ENCODE assay signal across 16 mouse cellular contexts in the genomic region with DNA sequence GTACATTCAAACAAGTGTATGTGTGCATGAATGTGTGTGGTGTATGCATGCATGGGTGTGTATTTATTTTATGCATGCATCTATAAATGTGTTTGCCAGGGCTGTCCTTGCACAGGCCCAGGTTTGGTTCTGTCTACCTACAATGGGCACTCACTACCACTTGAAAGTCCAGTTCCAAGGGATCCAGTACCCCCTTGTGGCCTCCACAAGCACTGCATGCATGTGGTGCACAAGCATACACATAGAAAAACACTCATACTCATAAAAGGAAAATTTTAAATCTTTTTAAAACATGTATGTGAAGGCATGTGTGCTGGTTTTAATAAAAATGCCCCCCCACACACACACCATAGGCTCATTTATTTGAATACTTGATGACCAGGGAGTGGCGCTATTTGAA. TPM values are rescaled to one million over a fixed set of nuclear protein-coding genes. Genes with fewer than 3 reads are reported as not detected.
DNase-seq lines count a peak whose midpoint lies in the region; ATAC-seq and TF ChIP-seq lines count a peak whose summit lies in the region.
"Had no signal": no experiment of that assay in that cellular context is flagged by ENCODE, and none has a peak within 500 bp of the region (broad histone marks: within the 10 kb centered on the region; RNA-seq: fewer than 3 reads in every experiment).

No protein-coding gene starts in this region.

- in situ Hi-C loops in ES-E14 (cut with MboI; ENCODE audit: low sequenced_read_pairs in 2 of 2, unreplicated experiment in 2 of 2), result no loop called here

- H3K9me3 ChIP-seq in lung, embryonic 14.5 days (ENCODE audit: low read depth, low read length), result no peaks in the 10 kb centered on the region; the same call in 1 of the 2 replicates
- no peaks in the 10 kb centered on the region for H3K9me3 ChIP-seq in ES-E14 (ENCODE audit: control insufficient read depth, insufficient read depth, low read depth, low read length)
- peaks cover 5% of the 10 kb centered on the region; the same call in 1 of the 2 replicates for H3K9me3 ChIP-seq in embryonic facial prominence, embryonic 10.5 days
- H3K9me3 ChIP-seq: kidney, embryonic 15.5 days; stomach, embryonic 15.5 days had no signal

- no peaks in the 10 kb centered on the region for H3K27me3 ChIP-seq in lung, embryonic 14.5 days (ENCODE audit: insufficient read depth, low read length)
- H3K27me3 ChIP-seq in embryonic facial prominence, embryonic 10.5 days (replicated peaks; ENCODE audit: low read depth, poor library complexity, severe bottlenecking), result peaks cover 3% of the 10 kb centered on the region; the same call in 1 of the 2 replicates
- H3K27me3 ChIP-seq: CH12.LX; kidney, embryonic 15.5 days; stomach, embryonic 15.5 days had no signal

- H3K4me1 ChIP-seq in lung, embryonic 14.5 days (ENCODE audit: insufficient read depth), result no peaks in the 10 kb centered on the region
- H3K4me1 ChIP-seq in ES-E14 (ENCODE audit: control insufficient read depth in 2 of 2, insufficient read depth in 2 of 2, low read length in 2 of 2, poor library complexity in 1 of 2), result no peaks in the 10 kb centered on the region
- H3K4me1 ChIP-seq in embryonic facial prominence, embryonic 10.5 days, result peaks cover 10% of the 10 kb centered on the region

- ATAC-seq in lung, embryonic 14.5 days (ENCODE audit: insufficient read depth), result no peak

- H3K27ac ChIP-seq in gastrocnemius, adult 2 months, result no peak overlapping the region
- H3K27ac ChIP-seq in lung, embryonic 14.5 days (ENCODE audit: low read depth), result no peak overlapping the region
- no peak overlapping the region for H3K27ac ChIP-seq in ES-E14 (ENCODE audit: insufficient read depth, low read depth, low read length, poor library complexity, severe bottlenecking)
- no peak overlapping the region for H3K27ac ChIP-seq in embryonic facial prominence, embryonic 10.5 days (replicated peaks)
- H3K27ac ChIP-seq: forebrain, embryonic 10.5 days; kidney, embryonic 15.5 days; macrophage; stomach, embryonic 15.5 days had no signal

- intact Hi-C loops in gastrocnemius, adult 2 months (cut with DNase I), result loop anchor here (5.0 kb wide), 1 partner anchor 138 kb away; no protein-coding TSS in a partner anchor

- DNase-seq in gastrocnemius, adult 2 months, result no peak
- no peak for DNase-seq in gastrocnemius, adult 18-20 months (ENCODE audit: low spot score)
- DNase-seq in lung, embryonic 14.5 days, result peak; percentile 36
- DNase-seq in lung, postnatal 14 days, result no peak
- peak; percentile 36 for DNase-seq in ES-E14 (ENCODE audit: low read depth, low spot score)
- peak; percentile 35 for DNase-seq in embryonic facial prominence, embryonic 10.5 days (ENCODE audit: low spot score)
- DNase-seq in frontal cortex, postnatal 25 days (ENCODE audit: low spot score in 2 of 2), result no peak
- no peak for DNase-seq in Muller cell, postnatal 12 days (ENCODE audit: inconsistent ontology term)
- DNase-seq: right cerebral cortex, adult 18-20 months had no signal

- WGBS in lung, embryonic 14.5 days, result 96% methylated on average over 1 of the region's 1 CpGs
- WGBS in embryonic facial prominence, embryonic 10.5 days, result 95% methylated on average over 1 of the region's 1 CpGs

- no peak overlapping the region for H3K4me3 ChIP-seq in gastrocnemius, adult 2 months
- no peak overlapping the region for H3K4me3 ChIP-seq in lung, embryonic 14.5 days (ENCODE audit: low read depth, low read length)
- H3K4me3 ChIP-seq in ES-E14 (ENCODE audit: insufficient read depth in 1 of 2, low read depth in 1 of 2, low read length in 2 of 2, poor library complexity in 1 of 2, severe bottlenecking in 1 of 2), result no peak overlapping the region
- H3K4me3 ChIP-seq in embryonic facial prominence, embryonic 10.5 days, result no peak overlapping the region
- H3K4me3 ChIP-seq: forebrain, embryonic 10.5 days; kidney, embryonic 15.5 days; stomach, embryonic 15.5 days had no signal

- no peak overlapping the region for H3K4me2 ChIP-seq in lung, embryonic 14.5 days
- H3K4me2 ChIP-seq: kidney, embryonic 15.5 days; stomach, embryonic 15.5 days had no signal

- no peaks in the 10 kb centered on the region for H3K36me3 ChIP-seq in lung, embryonic 14.5 days (ENCODE audit: insufficient read depth)
- H3K36me3 ChIP-seq in ES-E14 (ENCODE audit: control insufficient read depth, insufficient read depth, low read length, poor library complexity, severe bottlenecking), result no peaks in the 10 kb centered on the region
- H3K36me3 ChIP-seq in embryonic facial prominence, embryonic 10.5 days (replicated peaks), result no peaks in the 10 kb centered on the region
- H3K36me3 ChIP-seq: forebrain, embryonic 10.5 days; kidney, embryonic 15.5 days; stomach, embryonic 15.5 days had no signal

- peak; percentile 53 for TF ChIP-seq CTCF in gastrocnemius, adult 2 months (IDR thresholded peaks at IDR 0.05)
- peak; percentile 63 for TF ChIP-seq CTCF in lung, embryonic 14.5 days (IDR thresholded peaks at IDR 0.05; ENCODE audit: low read depth)

- H3K9ac ChIP-seq in lung, embryonic 14.5 days, result no peak overlapping the region
- H3K9ac ChIP-seq in ES-E14 (ENCODE audit: insufficient read depth, low read depth, low read length, poor library complexity, severe bottlenecking), result no peak overlapping the region
- H3K9ac ChIP-seq: kidney, embryonic 15.5 days; stomach, embryonic 15.5 days had no signal

TF ChIP-seq in ES-E14, 5 proteins besides CTCF, POLR2A, EP300 and RAD21:
- TF ChIP-seq ZC3H11A (IDR thresholded peaks at IDR 0.05; ENCODE audit: borderline replicate concordance, low read depth, low read length) (no peak), ZNF384 (IDR thresholded peaks at IDR 0.05; ENCODE audit: low read depth, low read length) (no peak), MAFK (IDR thresholded peaks at IDR 0.05; ENCODE audit: insufficient read depth, low read depth, low read length) (no peak), CHD2 (IDR thresholded peaks at IDR 0.05; ENCODE audit: low read depth, low read length) (no peak), HCFC1 (IDR thresholded peaks at IDR 0.05; ENCODE audit: borderline replicate concordance, insufficient read depth, low read length) (no peak)

RNA-seq across cellular contexts. Expression of gene Piwil1, which starts 37.3 kb away (rescaled TPM):
- not detected for total RNA-seq in gastrocnemius, adult 2 months (2021)
- total RNA-seq in gastrocnemius, adult 18-20 months (2021), result under 1 TPM in 1 of 2 experiments, not detected in 1; 0.05 TPM
- not detected in 2 replicates for polyA plus RNA-seq in lung, embryonic 14.5 days (2014; fragmentation: Nextera tagmentation; extraction: Ambion mirVana)
- total RNA-seq in ES-E14 (2012; rRNA removed), result 0.26 and 0.62 TPM in 2 replicates
- polyA plus RNA-seq in embryonic facial prominence, embryonic 10.5 days (2016; fragmentation: Nextera tagmentation; extraction: Ambion mirVana), result 0.06 TPM in 1 of 2 replicates, not detected in the other
- total RNA-seq: CH12.LX; heart, postnatal 25 days had no signal
- polyA plus RNA-seq: forebrain, embryonic 10.5 days; kidney, embryonic 15.5 days; macrophage; neural tube, embryonic 11.5 days; stomach, embryonic 15.5 days had no signal

Comparison
In these comparisons a context has a peak if more than half of its experiments do, and no peak if none do; other contexts are left out.
1. DNase-seq: peak in lung, embryonic 14.5 days (single experiment), ES-E14 (single experiment) and embryonic facial prominence, embryonic 10.5 days (single experiment); none in gastrocnemius, adult 2 months (single experiment), gastrocnemius, adult 18-20 months (single experiment), lung, postnatal 14 days (single experiment), frontal cortex, postnatal 25 days (0 of 2) and Muller cell, postnatal 12 days (single experiment).